Mouse (Mus musculus) thymus, postnatal 10 days (tissue): Measurements from ENCODE around the gene Eif4a1.
"Not testable (repeated sequence)": the region's sequence is repeated elsewhere in the genome, so short reads cannot be mapped to it uniquely, and the experiment has no call there.

ENCODE experiments used
- DNase-seq, 2 experiments: peaks; one replicate each; pipeline ENCODE4 v3.0.0; 2021; ENCODE audit warnings: low spot score in 2 of 2

Gene Eif4a1

DNA sequence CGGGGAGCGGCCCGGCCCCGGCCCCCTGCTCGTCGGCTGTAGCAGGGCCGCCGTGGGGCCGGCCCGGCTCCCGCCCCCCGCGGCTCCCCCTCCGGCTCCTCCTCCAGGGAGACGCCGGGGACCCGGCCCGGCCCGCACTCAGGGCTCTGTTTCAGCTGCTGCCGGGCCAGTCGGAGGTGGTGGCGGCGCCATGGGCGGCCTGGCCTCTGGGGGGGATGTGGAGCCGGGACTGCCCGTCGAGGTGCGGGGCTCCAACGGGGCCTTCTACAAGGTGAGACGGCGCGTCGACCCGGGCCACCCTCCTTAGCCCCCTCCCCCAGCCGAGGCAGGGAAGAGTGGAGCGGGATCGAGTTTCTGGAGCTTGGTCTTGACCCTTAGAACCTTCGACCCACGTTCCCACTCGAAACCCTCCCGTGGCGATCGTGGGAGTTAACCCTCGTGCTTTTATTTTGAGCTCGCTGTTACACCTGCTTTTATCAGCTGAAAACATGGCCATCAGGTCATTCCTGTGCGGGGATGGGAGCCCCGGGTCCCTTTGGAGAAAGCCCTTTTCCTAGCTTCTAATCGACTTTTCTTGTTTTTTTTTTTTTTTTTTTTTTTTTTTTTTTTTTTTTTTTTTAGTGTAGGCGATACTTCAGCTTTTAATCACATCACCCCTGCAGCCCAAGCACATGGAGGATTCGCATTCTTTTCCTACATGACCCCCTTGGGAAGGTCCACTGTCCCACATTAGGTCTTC, 38.9 kb downstream of the Eif4a1 start:
- no peak for DNase-seq

DNA sequence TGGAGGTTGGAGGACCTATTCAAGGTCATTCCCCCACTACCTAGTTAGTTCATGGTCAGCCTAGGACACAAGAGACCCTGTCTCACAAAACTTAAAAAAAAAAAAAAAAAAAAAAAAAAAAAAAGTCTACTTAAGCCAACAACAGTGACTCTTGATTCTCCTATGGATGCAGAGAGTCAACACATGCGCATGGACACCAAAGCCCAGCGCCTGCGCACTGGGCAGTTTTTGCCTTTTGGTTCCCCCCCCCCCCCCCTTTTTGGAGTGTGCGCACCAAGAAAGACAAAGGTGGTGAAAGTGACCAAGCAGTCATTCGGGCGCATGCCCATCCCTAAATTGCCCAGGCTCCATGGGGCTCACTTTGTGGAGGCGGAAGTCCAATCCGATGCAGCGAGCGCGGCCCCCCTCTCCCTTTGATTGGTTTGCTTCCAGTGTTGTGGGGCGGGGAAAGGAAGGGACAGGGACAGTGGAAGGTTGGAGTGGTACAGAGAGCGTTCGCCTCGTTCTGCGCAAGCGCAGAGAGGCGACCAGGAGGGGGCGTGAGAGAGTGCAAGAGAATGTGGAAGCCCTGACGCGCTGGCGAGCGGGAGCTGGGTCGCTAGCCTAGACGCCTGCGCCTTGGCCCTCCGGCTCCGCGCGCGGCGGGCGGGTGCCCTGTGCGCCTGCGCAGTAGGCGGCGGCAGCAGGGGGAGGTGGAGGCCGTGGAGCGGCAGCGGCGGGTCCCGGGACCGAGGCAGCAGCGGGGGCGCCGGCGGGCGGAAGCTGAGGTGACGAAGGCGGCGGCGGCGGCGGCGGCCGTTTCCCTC, 39.7 kb downstream of the Eif4a1 start, which contains the start of gene Fxr2:
Gene Fxr2, plus strand, starts transcription at position 707 of the 806 bp plus-strand sequence.
- DNase-seq = peak; percentile 99 to 100

DNA sequence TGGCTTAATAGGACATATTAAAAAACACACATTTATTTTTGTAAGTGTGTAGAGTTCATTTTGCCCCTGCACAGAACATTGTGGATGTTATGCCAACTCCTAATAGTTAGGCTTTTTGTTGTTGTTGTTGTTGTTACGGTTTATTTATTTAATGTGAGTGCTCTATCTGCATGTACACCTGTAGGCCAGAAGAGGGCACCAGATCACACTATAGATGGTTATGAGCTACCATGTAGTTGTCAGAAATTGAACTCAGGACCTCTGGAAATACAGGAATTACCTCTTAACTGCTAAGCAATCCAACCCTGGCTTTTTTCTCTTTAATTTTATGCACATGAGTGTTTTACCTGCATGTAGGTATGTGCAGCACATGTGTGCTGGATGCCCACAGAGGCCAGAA, 42.4 kb downstream of the Eif4a1 start:
- DNase-seq = no peak

DNA sequence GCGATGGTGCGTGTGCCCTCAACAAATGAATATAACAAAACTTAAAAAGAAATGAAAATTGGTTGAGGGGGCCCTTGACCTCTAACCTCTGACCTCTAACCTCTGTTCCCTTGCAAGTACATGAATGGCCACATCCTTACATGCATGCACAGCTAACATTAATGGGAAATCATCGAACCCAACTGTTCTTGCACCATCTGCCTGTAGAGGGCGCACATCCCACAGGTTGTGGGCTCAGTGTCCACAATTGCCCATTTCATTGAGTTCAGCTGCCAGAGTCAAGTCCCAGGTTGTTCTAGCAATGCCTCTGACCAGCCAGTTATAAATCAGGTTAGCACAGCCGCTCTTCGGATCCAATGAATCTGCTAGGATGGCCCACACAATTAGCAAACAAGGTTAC, 43.9 kb downstream of the Eif4a1 start:
- DNase-seq = peak; percentile 31 to 74

DNA sequence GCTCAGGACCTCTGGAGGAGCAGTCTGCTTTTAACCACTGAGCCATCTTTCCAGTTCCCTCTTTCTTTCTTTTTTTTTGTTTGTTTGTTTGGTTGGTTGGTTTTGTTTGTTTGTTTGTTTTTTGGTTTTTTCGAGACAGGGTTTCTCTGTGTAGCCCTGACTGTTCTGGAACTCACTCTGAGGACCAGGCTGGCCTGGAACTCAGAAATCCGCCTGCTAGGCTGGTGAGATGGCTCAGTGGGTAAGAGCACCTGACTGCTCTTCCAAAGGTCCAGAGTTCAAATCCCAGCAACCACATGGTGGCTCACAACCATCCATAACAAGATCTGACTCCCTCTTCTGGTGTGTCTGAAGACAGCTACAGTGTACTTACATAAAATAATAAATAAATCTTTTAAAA, 47.9 kb downstream of the Eif4a1 start:
- not testable (repeated sequence) for DNase-seq

DNA sequence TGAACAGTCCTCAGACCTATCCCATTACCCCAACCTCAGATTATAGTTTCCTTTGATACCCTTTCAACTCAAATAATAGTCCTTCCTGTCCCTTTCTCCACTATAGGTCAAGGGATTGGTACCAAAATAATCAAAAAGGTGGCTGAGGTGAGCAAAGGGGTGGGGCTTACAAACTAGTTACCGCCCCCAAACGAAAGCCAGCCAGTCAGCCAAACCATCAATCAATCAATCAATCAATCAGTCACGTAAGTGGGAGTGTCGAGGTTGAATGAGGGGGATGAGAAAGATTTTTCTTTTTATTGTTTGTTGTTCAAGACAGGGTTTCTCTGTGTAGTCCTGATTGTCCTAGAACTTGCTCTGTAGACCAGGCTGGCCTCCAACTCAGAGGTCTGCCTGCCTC, 49.2 kb downstream of the Eif4a1 start:
- no peak for DNase-seq

DNA sequence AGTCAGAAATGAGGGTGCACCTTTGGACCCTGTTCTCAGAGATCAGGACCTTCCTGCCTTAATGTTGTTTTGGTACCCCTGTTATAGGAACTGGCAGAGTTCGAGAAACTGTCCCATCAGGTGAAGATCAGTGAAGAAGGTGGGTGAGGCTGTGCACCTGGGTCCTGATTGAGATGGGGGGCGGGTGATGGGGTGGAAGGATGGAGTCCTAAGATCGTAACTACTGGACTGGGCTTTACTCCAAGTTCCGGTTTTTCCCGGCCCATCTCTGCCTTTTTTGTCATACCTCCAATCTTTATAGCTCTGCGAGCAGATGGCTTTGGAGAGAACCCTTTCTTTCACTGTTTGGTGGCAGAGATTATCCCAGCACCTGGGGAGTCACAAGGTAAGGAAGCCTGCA, 49.8 kb downstream of the Eif4a1 start:
- DNase-seq = no peak

DNA sequence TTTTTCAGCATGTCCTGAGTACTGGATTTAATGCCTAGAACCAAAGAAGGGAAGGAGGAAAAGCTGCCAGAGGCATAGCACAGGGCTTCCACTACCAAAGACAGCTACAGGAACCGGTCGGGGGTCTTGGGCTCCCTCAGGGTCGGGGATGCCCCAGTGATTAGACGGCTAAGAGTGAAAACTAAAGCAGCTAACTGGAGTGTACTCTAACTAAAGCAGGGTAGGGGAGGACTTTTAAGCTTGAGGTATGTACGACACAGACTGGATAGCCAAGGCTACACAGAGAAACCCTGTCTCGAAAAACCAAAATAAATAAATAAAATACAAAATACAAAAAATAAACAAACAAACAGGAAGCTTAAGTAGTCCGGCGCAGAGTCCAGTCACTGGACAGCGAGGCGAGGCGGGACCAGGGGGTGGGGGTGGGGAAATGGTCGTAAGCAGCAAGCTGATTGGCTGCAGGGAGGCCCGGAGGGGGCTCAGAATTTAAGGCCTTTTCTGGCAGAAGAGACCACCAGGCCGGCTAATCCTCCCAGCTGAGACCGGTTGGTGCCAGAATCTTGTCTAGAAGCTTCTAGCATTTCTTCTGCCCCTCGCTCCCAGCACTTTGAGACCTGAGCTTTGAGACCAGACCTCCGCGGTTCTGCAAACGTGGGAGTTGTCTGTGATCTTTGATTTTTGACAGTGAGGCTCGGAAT, 50.5 kb downstream of the Eif4a1 start, which contains the start of gene Sat2:
Gene Sat2, plus strand, starts transcription at position 454 of the 698 bp plus-strand sequence.
- DNase-seq = no peak

DNA sequence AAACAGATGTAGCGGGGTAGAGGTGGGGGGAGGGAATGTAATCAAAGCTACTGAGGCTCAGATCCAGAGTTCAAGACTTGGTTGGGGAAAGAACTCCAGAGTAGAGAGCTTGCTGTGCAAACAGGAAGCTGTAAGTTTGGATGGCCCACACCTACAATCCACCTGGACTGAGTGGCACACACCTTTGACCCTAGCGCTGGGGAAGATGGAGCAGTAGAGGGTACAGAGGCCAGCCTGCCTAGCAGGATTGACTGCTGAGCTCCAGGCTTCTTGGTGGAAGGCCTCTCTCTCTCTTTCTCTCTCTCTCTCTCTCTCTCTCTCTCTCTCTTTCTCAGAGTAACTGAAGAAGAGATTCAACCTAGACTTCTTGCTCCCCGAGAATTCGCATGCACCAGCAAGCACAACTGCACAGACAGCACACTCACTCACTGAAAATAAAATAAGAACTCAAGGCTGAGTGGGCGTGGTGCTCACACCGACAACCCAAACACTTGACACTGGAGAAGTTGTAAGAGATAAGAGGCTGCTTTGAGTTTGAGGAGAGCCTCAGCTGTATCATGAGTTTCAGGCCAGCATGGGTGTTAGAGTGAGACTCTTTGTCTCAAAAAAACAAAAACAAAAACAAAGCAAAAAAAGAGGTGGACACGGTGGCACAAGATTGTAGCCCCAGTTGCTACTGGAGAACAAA, 51.7 kb downstream of the Eif4a1 start:
- no peak for DNase-seq

DNA sequence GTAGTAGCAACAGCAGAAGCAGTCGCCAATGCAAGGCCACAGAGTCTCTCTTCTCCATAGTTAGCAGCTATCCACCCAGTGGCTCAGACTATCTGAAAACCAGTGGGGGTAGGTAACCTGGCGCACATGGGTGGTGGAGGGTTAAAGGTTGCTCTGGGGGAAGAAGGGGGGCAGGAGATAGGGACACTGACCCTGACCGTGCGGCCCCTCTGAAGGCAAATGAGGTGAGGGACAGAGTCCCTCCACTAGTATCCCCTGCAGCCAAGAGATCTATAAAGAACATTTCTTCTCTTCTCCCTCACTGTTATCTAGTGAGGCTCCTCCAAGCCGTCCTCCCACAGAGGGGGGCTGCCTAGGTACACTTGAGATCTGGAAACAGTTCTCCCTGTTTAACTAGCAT, 54.4 kb downstream of the Eif4a1 start, which contains the start of gene Shbg:
Gene Shbg, minus strand, starts transcription at position 101 of the 400 bp plus-strand sequence.
- no peak for DNase-seq
